Mouse (Mus musculus) embryo, embryonic 10 days (tissue): ENCODE results near the gene Cd69.

Experiments used
- DNase-seq: peaks from one replicate; pipeline ENCODE4 v3.0.0-alpha.2; 2015; ENCODE audit warnings: low spot score

Cd69 gene

GRCm38 (mm10) chr6:129224090-129224489 is 51.1 kb downstream of the Cd69 start:
- DNase-seq, result no peak

DNA sequence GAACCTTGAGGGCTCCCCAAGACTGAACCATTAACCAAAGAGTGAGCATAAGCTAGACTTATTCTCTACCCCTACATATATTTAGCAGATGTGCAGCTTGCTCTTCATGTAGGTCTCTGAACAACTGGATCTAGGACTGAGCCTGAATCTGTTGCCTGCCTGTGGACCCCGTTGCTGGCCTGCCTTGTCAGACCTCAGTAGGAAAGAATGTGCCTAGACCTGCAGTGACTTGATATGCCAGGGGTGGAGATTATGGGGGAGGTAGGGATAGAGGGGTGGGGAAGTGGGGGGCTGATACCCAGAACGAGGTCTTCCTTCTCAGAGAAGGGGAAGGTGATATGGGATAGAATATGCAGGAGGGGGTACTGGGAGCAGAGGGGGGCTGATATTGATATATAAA is 51.6 kb downstream of the Cd69 start:
- no peak for DNase-seq

GRCm38 (mm10) chr6:129222188-129222800 is 52.9 kb downstream of the Cd69 start:
- no peak for DNase-seq

GRCm38 (mm10) chr6:129221053-129221452 is 54.2 kb downstream of the Cd69 start:
- DNase-seq, result no peak

- no peak for DNase-seq
These were observed 55.2 kb downstream of the Cd69 start for GRCm38 (mm10) chr6:129219897-129220517.

- DNase-seq, result no peak
These were observed 57.0 kb downstream of the Cd69 start for GRCm38 (mm10) chr6:129218191-129218696.
